30 mouse cellular contexts compared by ENCODE assay signal in genomic region chr19:58463755-58464154, GRCm38 (mm10). TPM values are rescaled to one million over a fixed set of nuclear protein-coding genes. Genes with fewer than 3 reads are reported as not detected.
DNase-seq lines count a peak whose midpoint lies in the region; ATAC-seq lines count a peak whose summit lies in the region.
"Had no signal": no experiment of that assay in that cellular context is flagged by ENCODE, and none has a peak within 500 bp of the region (broad histone marks: within the 10 kb centered on the region; RNA-seq: fewer than 3 reads in every experiment).

No protein-coding gene starts in this region.

- WGBS in hindbrain, embryonic 13.5 days = 56% methylated on average over 3 of the region's 3 CpGs
- 75% methylated on average over 3 of the region's 3 CpGs for WGBS in hindbrain, embryonic 10.5 days
- 15% methylated on average over 3 of the region's 3 CpGs for WGBS in neural tube, embryonic 13.5 days
- 20% methylated on average over 3 of the region's 3 CpGs for WGBS in neural tube, embryonic 15.5 days

- H3K27ac ChIP-seq in hindbrain, embryonic 13.5 days = no peak overlapping the region
- no peak overlapping the region for H3K27ac ChIP-seq in hindbrain, embryonic 10.5 days
- H3K27ac ChIP-seq in neural tube, embryonic 13.5 days (replicated peaks) = peak overlapping the region; percentile 42; the same call in 1 of the 2 replicates
- H3K27ac ChIP-seq in neural tube, embryonic 15.5 days (replicated peaks) = no peak overlapping the region
- H3K27ac ChIP-seq: embryonic facial prominence, embryonic 12.5 days; embryonic facial prominence, embryonic 15.5 days; heart, embryonic 15.5 days; hindbrain, embryonic 15.5 days had no signal

- no peak overlapping the region for H3K9ac ChIP-seq in hindbrain, embryonic 13.5 days
- H3K9ac ChIP-seq in neural tube, embryonic 13.5 days = no peak overlapping the region
- no peak overlapping the region for H3K9ac ChIP-seq in neural tube, embryonic 15.5 days (replicated peaks)
- H3K9ac ChIP-seq: embryonic facial prominence, embryonic 12.5 days; embryonic facial prominence, embryonic 15.5 days; heart, embryonic 12.5 days; heart, embryonic 15.5 days; hindbrain, embryonic 15.5 days had no signal

- no peak overlapping the region for H3K4me3 ChIP-seq in hindbrain, embryonic 13.5 days
- H3K4me3 ChIP-seq in hindbrain, embryonic 10.5 days = no peak overlapping the region
- no peak overlapping the region for H3K4me3 ChIP-seq in neural tube, embryonic 13.5 days
- H3K4me3 ChIP-seq in neural tube, embryonic 15.5 days (replicated peaks) = no peak overlapping the region
- H3K4me3 ChIP-seq: embryonic facial prominence, embryonic 12.5 days; embryonic facial prominence, embryonic 15.5 days; heart, embryonic 12.5 days; heart, embryonic 15.5 days; hindbrain, embryonic 15.5 days had no signal

- 0 out of 2 replicates have a peak, but pooled peaks cover 3% of the 10 kb centered on the region for H3K9me3 ChIP-seq in hindbrain, embryonic 13.5 days
- H3K9me3 ChIP-seq in hindbrain, embryonic 10.5 days = peaks cover 5% of the 10 kb centered on the region; the same call in 1 of the 2 replicates
- H3K9me3 ChIP-seq in neural tube, embryonic 13.5 days = peaks cover 5% of the 10 kb centered on the region; the same call in 1 of the 2 replicates
- H3K9me3 ChIP-seq in neural tube, embryonic 15.5 days (replicated peaks) = no peaks in the 10 kb centered on the region
- H3K9me3 ChIP-seq: embryonic facial prominence, embryonic 12.5 days; embryonic facial prominence, embryonic 15.5 days; heart, embryonic 15.5 days; hindbrain, embryonic 15.5 days had no signal

- H3K36me3 ChIP-seq in hindbrain, embryonic 13.5 days = no peaks in the 10 kb centered on the region
- H3K36me3 ChIP-seq in hindbrain, embryonic 10.5 days = no peaks in the 10 kb centered on the region
- no peaks in the 10 kb centered on the region for H3K36me3 ChIP-seq in neural tube, embryonic 13.5 days
- no peaks in the 10 kb centered on the region for H3K36me3 ChIP-seq in neural tube, embryonic 15.5 days
- H3K36me3 ChIP-seq: embryonic facial prominence, embryonic 12.5 days; embryonic facial prominence, embryonic 15.5 days; heart, embryonic 12.5 days; heart, embryonic 15.5 days; hindbrain, embryonic 15.5 days had no signal

- H3K27me3 ChIP-seq in hindbrain, embryonic 13.5 days = no peaks in the 10 kb centered on the region
- H3K27me3 ChIP-seq in hindbrain, embryonic 10.5 days (ENCODE audit: insufficient read depth, poor library complexity, severe bottlenecking) = peaks cover 14% of the 10 kb centered on the region
- H3K27me3 ChIP-seq in neural tube, embryonic 13.5 days = peaks cover 4% of the 10 kb centered on the region; the same call in 1 of the 2 replicates
- H3K27me3 ChIP-seq in neural tube, embryonic 15.5 days (replicated peaks) = no peaks in the 10 kb centered on the region
- H3K27me3 ChIP-seq: embryonic facial prominence, embryonic 15.5 days; heart, embryonic 12.5 days had no signal

- peaks cover 18% of the 10 kb centered on the region for H3K4me1 ChIP-seq in hindbrain, embryonic 13.5 days (replicated peaks)
- peaks cover 15% of the 10 kb centered on the region for H3K4me1 ChIP-seq in hindbrain, embryonic 10.5 days (replicated peaks)
- H3K4me1 ChIP-seq in neural tube, embryonic 13.5 days (replicated peaks) = peaks cover 20% of the 10 kb centered on the region
- H3K4me1 ChIP-seq in neural tube, embryonic 15.5 days = no peaks in the 10 kb centered on the region; the same call in 1 of the 2 replicates

- ATAC-seq in hindbrain, embryonic 13.5 days (ENCODE audit: low FRiP score) = 0 out of 2 replicates have a peak, but pooled peaks have one; percentile 43
- peak; percentile 76; the same call in 1 of the 2 replicates for ATAC-seq in neural tube, embryonic 13.5 days (ENCODE audit: low read depth)
- ATAC-seq in neural tube, embryonic 15.5 days (ENCODE audit: low FRiP score) = no peak
- ATAC-seq: CD4-positive, CD25-positive, alpha-beta regulatory T cell, adult 4 months; forebrain, embryonic 16.5 days; inflammation-experienced regulatory T-cells, adult 6 months; intestine, embryonic 16.5 days had no signal

- no peak overlapping the region for H3K4me2 ChIP-seq in hindbrain, embryonic 13.5 days
- H3K4me2 ChIP-seq in neural tube, embryonic 13.5 days = no peak overlapping the region
- H3K4me2 ChIP-seq in neural tube, embryonic 15.5 days = no peak overlapping the region
- H3K4me2 ChIP-seq: embryonic facial prominence, embryonic 12.5 days; embryonic facial prominence, embryonic 15.5 days; heart, embryonic 12.5 days; heart, embryonic 15.5 days; hindbrain, embryonic 15.5 days had no signal

- no peak for DNase-seq in hindbrain, embryonic 10.5 days (ENCODE audit: low spot score)
- peak; percentile 31 for DNase-seq in retina, embryonic 14.5 days (ENCODE audit: low spot score)
- no peak for DNase-seq in adrenal gland, postnatal 36 days
- DNase-seq: adrenal gland, adult 2 months; adrenal gland, postnatal 14 days; cerebellum, adult 18-20 months; cerebellum, adult 9-10 months; cerebellum, postnatal 14 days; gastrocnemius, postnatal 14 days; heart, adult 18-20 months; heart, postnatal 10 days; heart, postnatal 4 days; kidney, adult 18-20 months had no signal

RNA-seq across cellular contexts. Expression of gene Gfra1, which starts 8.0 kb away (rescaled TPM):
- polyA plus RNA-seq in hindbrain, embryonic 13.5 days (2015; fragmentation: Nextera tagmentation; extraction: Ambion mirVana) = 65.7 and 67.6 TPM in 2 replicates
- polyA plus RNA-seq in hindbrain, embryonic 10.5 days (2016; fragmentation: Nextera tagmentation; extraction: Ambion mirVana) = 26.7 and 35.8 TPM in 2 replicates
- polyA plus RNA-seq in neural tube, embryonic 13.5 days (2015; fragmentation: Nextera tagmentation; extraction: Ambion mirVana) = 72.7 and 83.3 TPM in 2 replicates
- 65.1 and 70.0 TPM in 2 replicates for polyA plus RNA-seq in neural tube, embryonic 15.5 days (2015; fragmentation: Nextera tagmentation; extraction: Ambion mirVana)
- 1 to 10 TPM in 1 of 2 experiments, under 1 TPM in 1; 0.76 to 1.5 TPM for total RNA-seq in adrenal gland, postnatal 36 days (2021)
- total RNA-seq: MEL had no signal

RNA-seq across cellular contexts. Expression of gene Ccdc172, which starts 48.0 kb away (rescaled TPM):
- polyA plus RNA-seq in hindbrain, embryonic 13.5 days (2015; fragmentation: Nextera tagmentation; extraction: Ambion mirVana) = not detected in 2 replicates
- polyA plus RNA-seq in hindbrain, embryonic 10.5 days (2016; fragmentation: Nextera tagmentation; extraction: Ambion mirVana) = not detected in 2 replicates
- not detected in 2 replicates for polyA plus RNA-seq in neural tube, embryonic 13.5 days (2015; fragmentation: Nextera tagmentation; extraction: Ambion mirVana)
- polyA plus RNA-seq in neural tube, embryonic 15.5 days (2015; fragmentation: Nextera tagmentation; extraction: Ambion mirVana) = not detected in 2 replicates
- total RNA-seq in adrenal gland, postnatal 36 days (2021) = not detected
- total RNA-seq: adrenal gland, adult 2 months; adrenal gland, postnatal 14 days; gastrocnemius, adult 18-20 months; gastrocnemius, postnatal 14 days; gastrocnemius, postnatal 4 days; heart, adult 18-20 months; heart, postnatal 10 days; heart, postnatal 4 days; MEL had no signal
- polyA plus RNA-seq: adrenal gland, adult 2 months; C2C12; CD4-positive, CD25-positive, alpha-beta regulatory T cell, adult 4 months; embryonic facial prominence, embryonic 12.5 days; embryonic facial prominence, embryonic 15.5 days; forebrain, embryonic 11.5 days; forebrain, embryonic 16.5 days; heart, embryonic 12.5 days; heart, embryonic 15.5 days; hindbrain, embryonic 15.5 days; inflammation-experienced regulatory T-cells, adult 6 months; intestine, embryonic 16.5 days had no signal
